Mouse (Mus musculus) thymus, adult 18-20 months (tissue): ENCODE data around the gene Mitd1.

ENCODE experiments used
- DNase-seq, 2 experiments: peaks; one replicate each; pipeline ENCODE4 v3.0.0; 2022; ENCODE audit warnings: mixed read lengths in 2 of 2

Gene Mitd1

DNA sequence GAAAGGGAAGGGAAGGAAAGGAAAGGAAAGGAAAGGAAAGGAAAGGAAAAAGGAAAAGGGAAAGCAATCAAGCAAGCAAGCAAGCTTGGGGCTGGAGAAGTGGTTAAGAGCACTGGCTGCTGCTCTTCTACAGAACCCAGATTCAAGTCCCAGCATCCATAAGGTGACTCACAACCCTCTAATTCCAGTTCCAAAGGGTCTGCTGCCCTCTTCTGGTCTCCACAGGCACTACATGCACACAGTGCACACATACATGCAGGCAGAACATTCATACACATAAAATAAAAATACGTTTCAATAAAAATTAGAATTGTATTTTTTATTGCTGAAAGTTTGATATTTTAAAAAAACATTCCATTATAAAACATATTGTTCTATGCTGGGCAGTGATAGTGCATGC, 23.2 kb downstream of the Mitd1 start:
- DNase-seq, result peak in 1 of 2 experiments; percentile 28

DNA sequence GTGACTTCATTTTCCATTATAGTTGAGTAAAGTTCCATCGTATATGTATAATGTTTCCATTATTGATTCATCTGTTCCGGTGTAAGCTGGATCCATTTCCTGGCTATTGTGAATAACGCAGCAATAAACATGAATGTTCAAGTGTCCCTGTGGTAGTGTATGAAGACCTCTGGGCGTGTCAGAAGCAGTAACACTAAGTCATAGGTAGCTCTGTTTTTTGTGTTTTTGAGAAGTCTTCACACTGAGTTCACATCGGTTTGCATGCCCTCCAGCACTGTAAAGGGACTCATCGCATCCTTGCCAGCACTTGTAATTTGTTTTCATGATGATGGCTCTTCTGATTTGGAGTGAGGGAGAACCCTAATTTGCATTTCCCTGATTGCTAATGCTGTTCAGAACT, 23.9 kb downstream of the Mitd1 start, which contains the start of gene Tsga10:
Gene Tsga10, minus strand, starts transcription at position 144 of the 400 bp plus-strand sequence.
- DNase-seq, result no peak

- DNase-seq, result no peak
Observed at GRCm38 (mm10) chr1:37865401-37866215, 24.6 kb downstream of the Mitd1 start.

- peak; percentile 99 to 100 for DNase-seq
Observed at GRCm38 (mm10) chr1:37864511-37865400, 25.5 kb downstream of the Mitd1 start.

DNA sequence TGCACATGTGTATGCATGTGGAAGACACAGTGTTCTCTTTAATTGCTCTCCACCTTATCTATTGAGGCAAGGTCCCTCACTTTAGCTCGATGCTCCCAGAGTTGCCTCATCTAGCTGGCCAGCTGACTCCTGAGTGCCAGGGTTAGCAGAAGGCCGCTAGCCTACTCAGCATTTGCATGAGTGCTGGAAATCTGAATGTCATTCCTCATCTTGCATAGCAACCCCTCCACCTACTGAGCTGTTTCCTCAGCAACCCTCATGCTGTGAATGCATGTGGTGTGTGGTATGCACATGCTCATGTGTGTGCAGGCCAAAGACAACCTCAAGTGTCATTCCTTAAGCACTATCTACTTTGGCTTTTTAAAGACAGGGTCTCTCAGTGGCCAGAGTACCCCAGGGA, 39.5 kb downstream of the Mitd1 start:
- DNase-seq, result no peak

GRCm38 (mm10) chr1:37846878-37847277, 43.3 kb downstream of the Mitd1 start:
- no peak for DNase-seq

DNA sequence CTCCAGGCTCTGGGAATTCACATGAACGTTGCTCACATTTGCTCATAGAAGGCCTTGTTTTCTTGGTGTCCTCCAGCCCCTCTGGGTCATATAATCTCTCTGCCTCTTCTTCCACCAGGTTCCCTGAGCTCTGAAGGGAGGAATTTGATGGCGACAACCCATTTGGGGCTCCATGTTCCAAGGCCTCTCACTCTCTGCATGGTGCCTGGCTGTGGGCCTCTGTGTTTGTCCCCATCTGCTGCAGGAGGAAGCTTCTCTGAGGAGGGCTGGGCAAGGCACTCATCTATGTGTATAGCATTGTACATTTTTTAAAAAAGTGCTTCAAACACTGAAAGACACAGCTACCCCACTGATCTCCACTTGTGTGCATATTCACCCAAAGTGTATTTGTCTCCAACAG, 58.5 kb downstream of the Mitd1 start:
- no peak for DNase-seq
